Mouse (Mus musculus) kidney, embryonic 14.5 days (tissue): Measurements from ENCODE around the gene Mras. TPM values are rescaled to one million over a fixed set of nuclear protein-coding genes. Genes with fewer than 3 reads are reported as not detected.

ENCODE experiments used
- ATAC-seq: fragments of 200-750 bp; cut with Nextera tagmentation; 2 replicates; pipeline ENCODE4 v1.8.0; 2017; ENCODE audit warnings: moderate number of reproducible peaks, mild to moderate bottlenecking, moderate TSS enrichment, moderate library complexity; ENCODE audit not compliant: low FRiP score, low TSS enrichment
- H3K27ac ChIP-seq: fragments of 300-500 bp; sonication (generic); 2 replicates; pipeline ENCODE4 v1.5.1; 2014; ENCODE audit warnings: low read depth, mild to moderate bottlenecking, low read length, moderate library complexity, mixed read lengths
- H3K27me3 ChIP-seq: fragments of 300-500 bp; sonication (generic); 2 replicates; pipeline ENCODE4 v1.6.1; 2014; ENCODE audit warnings: mild to moderate bottlenecking, low read length; ENCODE audit not compliant: control insufficient read depth, insufficient read depth
- H3K36me3 ChIP-seq: fragments of 300-500 bp; sonication (generic); 2 replicates; pipeline ENCODE4 v1.6.1; 2014; ENCODE audit warnings: low read length, mixed read lengths; ENCODE audit not compliant: control insufficient read depth, insufficient read depth
- H3K4me1 ChIP-seq: fragments of 300-500 bp; sonication (generic); 2 replicates; pipeline ENCODE4 v1.6.1; 2014; ENCODE audit warnings: low read length, mixed read lengths; ENCODE audit not compliant: control insufficient read depth, insufficient read depth
- H3K4me2 ChIP-seq: fragments of 300-500 bp; sonication (generic); replicated peaks from 2 replicates; pipeline ENCODE4 v1.6.1; 2014; ENCODE audit warnings: low read depth, mild to moderate bottlenecking, low read length
- H3K4me3 ChIP-seq: fragments of 300-500 bp; sonication (generic); 2 replicates; pipeline ENCODE4 v1.5.1; 2014; ENCODE audit warnings: mild to moderate bottlenecking, low read length
- H3K9ac ChIP-seq: fragments of 300-500 bp; sonication (generic); 2 replicates; pipeline ENCODE4 v1.6.1; 2014; ENCODE audit warnings: low read depth, mild to moderate bottlenecking, low read length, moderate library complexity
- H3K9me3 ChIP-seq: fragments of 300-500 bp; sonication (generic); 2 replicates; pipeline ENCODE4 v1.6.1; 2016; ENCODE audit warnings: low read length; ENCODE audit not compliant: control insufficient read depth
- WGBS: fragments of 180-500 bp; shearing (Covaris S2); extraction: QIAGEN DNeasy Blood & Tissue Kit; methylation state at CpG from one replicate; pipeline ENCODE4 v1.1.7; 2014; 5-methylcytosine and 5-hydroxymethylcytosine counted together
- polyA plus RNA-seq: library from polyadenylated mRNA; unstranded; fragments of >200 nt; fragmentation: Nextera tagmentation; extraction: Ambion mirVana; gene quantifications from 2 replicates; pipeline ENCODE4 v1.2.1, GENCODE M21; 2014

Gene Mras
- polyA plus RNA-seq, 1 experiment from 2014 or later: 11.8 TPM

GRCm38 (mm10) chr9:99341600-99341999, 95.6 kb downstream of the Mras start:
- no peak overlapping the region for H3K9ac ChIP-seq
- no peaks in the 10 kb centered on the region for H3K27me3 ChIP-seq
- no peak overlapping the region for H3K27ac ChIP-seq
- H3K36me3 ChIP-seq: no peaks in the 10 kb centered on the region
- H3K4me1 ChIP-seq: no peaks in the 10 kb centered on the region
- 82% methylated on average over 3 of the region's 3 CpGs for WGBS
- no peak overlapping the region for H3K4me3 ChIP-seq
- H3K4me2 ChIP-seq: no peak overlapping the region
- ATAC-seq: no peak
- no peaks in the 10 kb centered on the region for H3K9me3 ChIP-seq

DNA sequence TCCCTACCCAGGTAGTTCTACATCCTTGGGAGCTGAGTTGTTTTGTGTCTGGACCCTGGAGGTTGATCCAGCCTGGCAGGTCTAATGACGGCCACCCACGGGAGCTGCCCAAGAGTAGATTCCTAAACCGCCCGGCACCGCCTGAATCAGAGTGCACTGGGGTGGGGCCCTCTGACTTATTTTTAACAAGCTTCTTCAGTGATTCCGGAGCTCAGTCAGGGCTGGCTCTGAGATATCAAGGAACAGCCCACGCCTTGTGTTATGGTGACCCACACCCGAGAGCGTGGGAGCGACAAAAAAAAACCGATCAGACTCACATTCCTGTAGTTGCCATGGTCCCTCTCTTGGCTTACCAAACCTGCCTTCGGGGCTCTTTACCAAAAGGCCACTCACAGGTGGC, 97.1 kb downstream of the Mras start:
- no peak overlapping the region for H3K4me3 ChIP-seq
- no peak overlapping the region for H3K4me2 ChIP-seq
- H3K4me1 ChIP-seq: no peaks in the 10 kb centered on the region
- H3K27me3 ChIP-seq: no peaks in the 10 kb centered on the region
- H3K9me3 ChIP-seq: no peaks in the 10 kb centered on the region
- no peak overlapping the region for H3K27ac ChIP-seq
- no peaks in the 10 kb centered on the region for H3K36me3 ChIP-seq
- no peak overlapping the region for H3K9ac ChIP-seq
- 78% methylated on average over 12 of the region's 12 CpGs for WGBS
- ATAC-seq: no peak

DNA sequence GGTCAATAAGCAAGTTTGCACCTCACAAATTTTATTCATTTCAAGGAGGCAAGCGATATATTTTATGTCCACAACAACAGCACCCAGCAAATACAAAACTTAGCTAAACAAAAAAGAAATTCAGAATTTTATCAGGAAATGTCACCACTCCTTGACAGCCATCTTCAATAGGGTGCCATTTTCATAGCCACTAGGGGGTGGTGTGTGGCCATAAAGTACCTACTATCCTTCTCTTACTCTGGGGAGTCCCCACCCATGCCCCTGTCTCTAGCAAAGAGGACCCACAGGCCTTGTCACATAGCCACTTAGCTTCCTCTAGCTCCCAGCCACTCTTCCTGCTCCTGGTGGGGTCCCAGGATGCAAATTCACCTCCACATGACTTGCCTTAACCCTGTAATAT, 98.0 kb downstream of the Mras start:
- no peaks in the 10 kb centered on the region for H3K4me1 ChIP-seq
- no peak overlapping the region for H3K27ac ChIP-seq
- no peaks in the 10 kb centered on the region for H3K9me3 ChIP-seq
- 84% methylated on average over 1 of the region's 1 CpGs for WGBS
- no peak for ATAC-seq
- H3K4me3 ChIP-seq: no peak overlapping the region
- no peak overlapping the region for H3K9ac ChIP-seq
- H3K36me3 ChIP-seq: no peaks in the 10 kb centered on the region
- H3K4me2 ChIP-seq: no peak overlapping the region
- H3K27me3 ChIP-seq: no peaks in the 10 kb centered on the region

DNA sequence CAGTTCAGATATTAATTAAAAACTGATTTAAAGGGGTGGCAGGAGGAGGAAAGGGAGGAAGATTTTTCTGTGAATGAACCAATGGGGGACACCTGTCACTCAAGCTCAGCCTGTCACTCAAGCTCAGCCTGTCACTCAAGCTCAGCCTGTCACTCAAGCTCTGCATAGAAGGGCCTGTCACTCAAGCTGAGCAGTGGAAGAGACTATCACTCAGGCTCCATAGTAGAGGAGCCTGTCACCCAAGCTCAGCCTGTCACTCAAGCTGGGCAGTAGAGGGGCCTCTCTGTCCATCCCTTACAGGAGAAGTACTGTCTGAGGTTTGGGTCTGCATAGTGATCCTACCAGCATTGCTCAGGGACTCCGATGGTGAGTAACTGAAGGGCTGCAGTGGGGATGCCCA, 98.9 kb downstream of the Mras start:
- Histone ChIP-seq H3K27me3 (no peaks in the 10 kb centered on the region), H3K27ac (no peak overlapping the region), H3K36me3 (no peaks in the 10 kb centered on the region), H3K9ac (no peak overlapping the region), H3K4me2 (no peak overlapping the region), H3K4me3 (no peak overlapping the region), H3K9me3 (no peaks in the 10 kb centered on the region), H3K4me1 (no peaks in the 10 kb centered on the region)
- ATAC-seq: no peak
- WGBS: 73% methylated on average over 1 of the region's 1 CpGs

GRCm38 (mm10) chr9:99336538-99336937, 100.6 kb downstream of the Mras start:
- H3K4me2 ChIP-seq: no peak overlapping the region
- H3K27ac ChIP-seq: no peak overlapping the region
- H3K27me3 ChIP-seq: no peaks in the 10 kb centered on the region
- H3K9me3 ChIP-seq: no peaks in the 10 kb centered on the region
- no peak overlapping the region for H3K4me3 ChIP-seq
- H3K4me1 ChIP-seq: no peaks in the 10 kb centered on the region
- no peak for ATAC-seq
- WGBS: 85% methylated on average over 4 of the region's 4 CpGs
- no peak overlapping the region for H3K9ac ChIP-seq
- H3K36me3 ChIP-seq: no peaks in the 10 kb centered on the region

Other genes starting within 250 kb of the Mras start
- gene Faiml, start 200.1 kb downstream of the Mras start, polyA plus RNA-seq: not detected in 2 replicates
- gene Cep70, start 194.0 kb downstream of the Mras start, polyA plus RNA-seq: 26.8 and 32.0 TPM in 2 replicates
- 0.17 and 0.76 TPM in 2 replicates for gene Esyt3, start 78.8 kb downstream of the Mras start, polyA plus RNA-seq
- not detected in 2 replicates for gene Nme9, start 14.1 kb upstream of the Mras start, polyA plus RNA-seq
- 20.1 and 28.0 TPM in 2 replicates for gene Armc8, start 131.5 kb upstream of the Mras start, polyA plus RNA-seq
- gene Dbr1, start 138.4 kb upstream of the Mras start, polyA plus RNA-seq: 24.7 and 28.6 TPM in 2 replicates
- 0.07 TPM in 1 of 2 replicates, not detected in the other for gene A4gnt, start 175.1 kb upstream of the Mras start, polyA plus RNA-seq
- gene Dzip1l, start 192.1 kb upstream of the Mras start, polyA plus RNA-seq: 10.7 and 23.0 TPM in 2 replicates